Mouse (Mus musculus): Measurements from ENCODE around the gene Glrp1. TPM values are rescaled to one million over a fixed set of nuclear protein-coding genes. Genes with fewer than 3 reads are reported as not detected.

Gene Glrp1
- total RNA-seq, 1 experiment: 0.13 TPM

GRCm38 (mm10) chr1:88488957-88489356, 20.9 kb downstream of the Glrp1 start:
- Histone ChIP-seq H3K9me3 (ENCODE audit: control insufficient read depth, insufficient read depth, low read depth, low read length) (no peaks in the 10 kb centered on the region), H3K27ac (ENCODE audit: insufficient read depth, low read depth, low read length, poor library complexity, severe bottlenecking) (no peak overlapping the region), H3K4me1 (ENCODE audit: control insufficient read depth in 2 of 2, insufficient read depth in 2 of 2, low read length in 2 of 2, poor library complexity in 1 of 2) (no peaks in the 10 kb centered on the region), H3K9ac (ENCODE audit: insufficient read depth, low read depth, low read length, poor library complexity, severe bottlenecking) (no peak overlapping the region), H3K36me3 (ENCODE audit: control insufficient read depth, insufficient read depth, low read length, poor library complexity, severe bottlenecking) (no peaks in the 10 kb centered on the region), H3K4me3 (ENCODE audit: insufficient read depth in 1 of 2, low read depth in 1 of 2, low read length in 2 of 2, poor library complexity in 1 of 2, severe bottlenecking in 1 of 2) (no peak overlapping the region)
- TF ChIP-seq ZNF384 (IDR thresholded peaks at IDR 0.05; ENCODE audit: low read depth, low read length): no peak
- TF ChIP-seq HCFC1 (IDR thresholded peaks at IDR 0.05; ENCODE audit: borderline replicate concordance, insufficient read depth, low read length): no peak
- no peak for TF ChIP-seq CHD2 (IDR thresholded peaks at IDR 0.05; ENCODE audit: low read depth, low read length)
- TF ChIP-seq MAFK (IDR thresholded peaks at IDR 0.05; ENCODE audit: insufficient read depth, low read depth, low read length): no peak
- TF ChIP-seq ZC3H11A (IDR thresholded peaks at IDR 0.05; ENCODE audit: borderline replicate concordance, low read depth, low read length): no peak
- DNase-seq (ENCODE audit: low read depth, low spot score): no peak
- in situ Hi-C loops (cut with MboI; ENCODE audit: low sequenced_read_pairs in 2 of 2, unreplicated experiment in 2 of 2): no loop called here

GRCm38 (mm10) chr1:88486336-88486735, 23.5 kb downstream of the Glrp1 start:
- no peak for DNase-seq (ENCODE audit: low read depth, low spot score)
- H3K4me1 ChIP-seq (ENCODE audit: control insufficient read depth in 2 of 2, insufficient read depth in 2 of 2, low read length in 2 of 2, poor library complexity in 1 of 2): no peaks in the 10 kb centered on the region
- in situ Hi-C loops (cut with MboI; ENCODE audit: low sequenced_read_pairs in 2 of 2, unreplicated experiment in 2 of 2): no loop called here
- TF ChIP-seq ZC3H11A (IDR thresholded peaks at IDR 0.05; ENCODE audit: borderline replicate concordance, low read depth, low read length): no peak
- TF ChIP-seq HCFC1 (IDR thresholded peaks at IDR 0.05; ENCODE audit: borderline replicate concordance, insufficient read depth, low read length): no peak
- no peak for TF ChIP-seq CHD2 (IDR thresholded peaks at IDR 0.05; ENCODE audit: low read depth, low read length)
- TF ChIP-seq MAFK (IDR thresholded peaks at IDR 0.05; ENCODE audit: insufficient read depth, low read depth, low read length): no peak
- no peak for TF ChIP-seq ZNF384 (IDR thresholded peaks at IDR 0.05; ENCODE audit: low read depth, low read length)
- H3K9me3 ChIP-seq (ENCODE audit: control insufficient read depth, insufficient read depth, low read depth, low read length): no peaks in the 10 kb centered on the region
- H3K27ac ChIP-seq (ENCODE audit: insufficient read depth, low read depth, low read length, poor library complexity, severe bottlenecking): no peak overlapping the region
- no peak overlapping the region for H3K9ac ChIP-seq (ENCODE audit: insufficient read depth, low read depth, low read length, poor library complexity, severe bottlenecking)
- no peak overlapping the region for H3K4me3 ChIP-seq (ENCODE audit: insufficient read depth in 1 of 2, low read depth in 1 of 2, low read length in 2 of 2, poor library complexity in 1 of 2, severe bottlenecking in 1 of 2)
- H3K36me3 ChIP-seq (ENCODE audit: control insufficient read depth, insufficient read depth, low read length, poor library complexity, severe bottlenecking): no peaks in the 10 kb centered on the region

GRCm38 (mm10) chr1:88484059-88484458, 25.8 kb downstream of the Glrp1 start:
- no peaks in the 10 kb centered on the region for H3K4me1 ChIP-seq (ENCODE audit: control insufficient read depth in 2 of 2, insufficient read depth in 2 of 2, low read length in 2 of 2, poor library complexity in 1 of 2)

GRCm38 (mm10) chr1:88482142-88483099, 27.4 kb downstream of the Glrp1 start:
- Histone ChIP-seq H3K27ac (ENCODE audit: insufficient read depth, low read depth, low read length, poor library complexity, severe bottlenecking) (no peak overlapping the region), H3K36me3 (ENCODE audit: control insufficient read depth, insufficient read depth, low read length, poor library complexity, severe bottlenecking) (no peaks in the 10 kb centered on the region), H3K9ac (ENCODE audit: insufficient read depth, low read depth, low read length, poor library complexity, severe bottlenecking) (no peak overlapping the region), H3K4me1 (ENCODE audit: control insufficient read depth in 2 of 2, insufficient read depth in 2 of 2, low read length in 2 of 2, poor library complexity in 1 of 2) (no peaks in the 10 kb centered on the region), H3K4me3 (ENCODE audit: insufficient read depth in 1 of 2, low read depth in 1 of 2, low read length in 2 of 2, poor library complexity in 1 of 2, severe bottlenecking in 1 of 2) (no peak overlapping the region), H3K9me3 (ENCODE audit: control insufficient read depth, insufficient read depth, low read depth, low read length) (no peaks in the 10 kb centered on the region)
- TF ChIP-seq CHD2 (IDR thresholded peaks at IDR 0.05; ENCODE audit: low read depth, low read length) (no peak), ZNF384 (IDR thresholded peaks at IDR 0.05; ENCODE audit: low read depth, low read length) (no peak)
- in situ Hi-C loops (cut with MboI; ENCODE audit: low sequenced_read_pairs in 2 of 2, unreplicated experiment in 2 of 2): no loop called here
- DNase-seq (ENCODE audit: low read depth, low spot score): no peak

More at GRCm38 (mm10) chr1:88484059-88484458, 25.8 kb downstream of the Glrp1 start:
- Histone ChIP-seq H3K9me3 (ENCODE audit: control insufficient read depth, insufficient read depth, low read depth, low read length) (no peaks in the 10 kb centered on the region), H3K4me3 (ENCODE audit: insufficient read depth in 1 of 2, low read depth in 1 of 2, low read length in 2 of 2, poor library complexity in 1 of 2, severe bottlenecking in 1 of 2) (no peak overlapping the region), H3K9ac (ENCODE audit: insufficient read depth, low read depth, low read length, poor library complexity, severe bottlenecking) (no peak overlapping the region), H3K36me3 (ENCODE audit: control insufficient read depth, insufficient read depth, low read length, poor library complexity, severe bottlenecking) (no peaks in the 10 kb centered on the region), H3K27ac (ENCODE audit: insufficient read depth, low read depth, low read length, poor library complexity, severe bottlenecking) (no peak overlapping the region)
- TF ChIP-seq ZC3H11A (IDR thresholded peaks at IDR 0.05; ENCODE audit: borderline replicate concordance, low read depth, low read length) (no peak), CHD2 (IDR thresholded peaks at IDR 0.05; ENCODE audit: low read depth, low read length) (no peak), ZNF384 (IDR thresholded peaks at IDR 0.05; ENCODE audit: low read depth, low read length) (no peak), HCFC1 (IDR thresholded peaks at IDR 0.05; ENCODE audit: borderline replicate concordance, insufficient read depth, low read length) (no peak), MAFK (IDR thresholded peaks at IDR 0.05; ENCODE audit: insufficient read depth, low read depth, low read length) (no peak)
- DNase-seq (ENCODE audit: low read depth, low spot score): no peak
- in situ Hi-C loops (cut with MboI; ENCODE audit: low sequenced_read_pairs in 2 of 2, unreplicated experiment in 2 of 2): no loop called here
